Mouse (Mus musculus) ES-Bruce4 (cell line): ENCODE data around the gene Arfgap2. TPM values are rescaled to one million over a fixed set of nuclear protein-coding genes. Genes with fewer than 3 reads are reported as not detected.

Source experiments
- H3K27ac ChIP-seq: 2 replicates; pipeline ENCODE4 v1.5.1; 2012; ENCODE audit warnings: low read length, inconsistent platforms; ENCODE audit not compliant: insufficient read depth
- H3K27me3 ChIP-seq: 2 replicates; pipeline ENCODE4 v1.6.1; 2012; ENCODE audit warnings: mild to moderate bottlenecking, low read length, inconsistent platforms; ENCODE audit not compliant: control insufficient read depth, poor library complexity, insufficient read depth, severe bottlenecking
- H3K36me3 ChIP-seq: 2 replicates; pipeline ENCODE4 v1.6.1; 2012; ENCODE audit warnings: inconsistent platforms, mild to moderate bottlenecking, low read length, moderate library complexity; ENCODE audit not compliant: control insufficient read depth, poor library complexity, insufficient read depth, severe bottlenecking
- H3K4me1 ChIP-seq: one replicate; pipeline ENCODE4 v1.8.1; 2011; ENCODE audit warnings: low read length; ENCODE audit not compliant: control insufficient read depth, insufficient read depth
- H3K4me3 ChIP-seq: 2 replicates; pipeline ENCODE4 v1.5.1; 2011; ENCODE audit warnings: low read depth, mild to moderate bottlenecking, low read length
- H3K9ac ChIP-seq: 2 replicates; pipeline ENCODE4 v1.6.1; 2012; ENCODE audit warnings: low read depth, mild to moderate bottlenecking, inconsistent platforms; ENCODE audit not compliant: poor library complexity, severe bottlenecking
- H3K9me3 ChIP-seq: replicated peaks from 2 replicates; pipeline ENCODE4 v1.6.1; 2012; ENCODE audit warnings: mild to moderate bottlenecking, low read length, inconsistent platforms; ENCODE audit not compliant: control insufficient read depth, poor library complexity, insufficient read depth, severe bottlenecking
- CTCF ChIP-seq: IDR thresholded peaks from one replicate; pipeline ENCODE4 v1.8.1; 2011; ENCODE audit warnings: low read depth, low read length
- EP300 ChIP-seq: IDR thresholded peaks from 2 replicates; pipeline ENCODE4 v1.6.1; 2011; ENCODE audit warnings: low read depth, low read length; ENCODE audit not compliant: insufficient read depth
- POLR2A ChIP-seq: IDR thresholded peaks from one replicate; pipeline ENCODE4 v1.8.1; 2011; ENCODE audit warnings: low read length; ENCODE audit not compliant: insufficient read depth
- polyA plus RNA-seq: library from polyadenylated mRNA; stranded (reverse); fragments of >200 nt; gene quantifications from 2 replicates; pipeline ENCODE4 v1.2.4, GENCODE M21; 2011; ENCODE audit warnings: low read depth; ENCODE audit not compliant: missing spikeins, insufficient read depth, insufficient read length

The Arfgap2 gene
- polyA plus RNA-seq, 1 experiment: 35.3 TPM

- H3K27me3 ChIP-seq: no peaks in the 10 kb centered on the region
- no peak overlapping the region for H3K4me3 ChIP-seq
- H3K27ac ChIP-seq: no peak overlapping the region
- no peaks in the 10 kb centered on the region for H3K9me3 ChIP-seq
- no peaks in the 10 kb centered on the region for H3K4me1 ChIP-seq
- H3K36me3 ChIP-seq: no peaks in the 10 kb centered on the region
- TF ChIP-seq CTCF (no peak), POLR2A (no peak), EP300 (no peak)
- no peak overlapping the region for H3K9ac ChIP-seq
These were observed 43.9 kb downstream of the Arfgap2 start for GRCm38 (mm10) chr2:91308680-91309079.

GRCm38 (mm10) chr2:91309546-91309945, 44.8 kb downstream of the Arfgap2 start:
- Histone ChIP-seq H3K27me3 (no peaks in the 10 kb centered on the region), H3K36me3 (no peaks in the 10 kb centered on the region), H3K27ac (no peak overlapping the region), H3K4me1 (no peaks in the 10 kb centered on the region), H3K9me3 (no peaks in the 10 kb centered on the region), H3K4me3 (no peak overlapping the region), H3K9ac (no peak overlapping the region)
- TF ChIP-seq POLR2A (no peak), EP300 (no peak), CTCF (no peak)

GRCm38 (mm10) chr2:91312578-91313311, 48.0 kb downstream of the Arfgap2 start:
- Histone ChIP-seq H3K27me3 (no peaks in the 10 kb centered on the region), H3K36me3 (no peaks in the 10 kb centered on the region), H3K9me3 (no peaks in the 10 kb centered on the region), H3K27ac (no peak overlapping the region), H3K4me1 (no peaks in the 10 kb centered on the region), H3K9ac (no peak overlapping the region), H3K4me3 (no peak overlapping the region)
- TF ChIP-seq CTCF: no peak
- no peak for TF ChIP-seq EP300
- no peak for TF ChIP-seq POLR2A

- H3K27me3 ChIP-seq: no peaks in the 10 kb centered on the region
- H3K4me1 ChIP-seq: no peaks in the 10 kb centered on the region
- no peak overlapping the region for H3K9ac ChIP-seq
- no peaks in the 10 kb centered on the region for H3K9me3 ChIP-seq
- TF ChIP-seq EP300: no peak
- no peak for TF ChIP-seq CTCF
- TF ChIP-seq POLR2A: no peak
- H3K4me3 ChIP-seq: no peak overlapping the region
- H3K27ac ChIP-seq: no peak overlapping the region
- no peaks in the 10 kb centered on the region for H3K36me3 ChIP-seq
These were observed 49.4 kb downstream of the Arfgap2 start for GRCm38 (mm10) chr2:91314184-91314583.

GRCm38 (mm10) chr2:91320559-91321529, 56.1 kb downstream of the Arfgap2 start:
- no peak for TF ChIP-seq CTCF
- no peak for TF ChIP-seq POLR2A
- no peak for TF ChIP-seq EP300

GRCm38 (mm10) chr2:91321923-91322322, 57.1 kb downstream of the Arfgap2 start:
- H3K9me3 ChIP-seq: no peaks in the 10 kb centered on the region
- H3K27ac ChIP-seq: no peak overlapping the region
- no peak overlapping the region for H3K4me3 ChIP-seq
- no peaks in the 10 kb centered on the region for H3K36me3 ChIP-seq
- H3K27me3 ChIP-seq: no peaks in the 10 kb centered on the region
- H3K4me1 ChIP-seq: no peaks in the 10 kb centered on the region
- TF ChIP-seq CTCF: no peak
- no peak for TF ChIP-seq POLR2A
- no peak for TF ChIP-seq EP300
- H3K9ac ChIP-seq: no peak overlapping the region

More at GRCm38 (mm10) chr2:91320559-91321529, 56.1 kb downstream of the Arfgap2 start:
- Histone ChIP-seq H3K36me3 (no peaks in the 10 kb centered on the region), H3K9me3 (no peaks in the 10 kb centered on the region), H3K4me1 (no peaks in the 10 kb centered on the region), H3K9ac (no peak overlapping the region), H3K27ac (no peak overlapping the region), H3K27me3 (no peaks in the 10 kb centered on the region), H3K4me3 (no peak overlapping the region)
